Mouse (Mus musculus): ENCODE measurements around the gene Med12l. TPM values are rescaled to one million over a fixed set of nuclear protein-coding genes. Genes with fewer than 3 reads are reported as not detected.

Med12l gene
- polyA plus RNA-seq, 1 experiment from 2014 or later, result 4.5 TPM

DNA sequence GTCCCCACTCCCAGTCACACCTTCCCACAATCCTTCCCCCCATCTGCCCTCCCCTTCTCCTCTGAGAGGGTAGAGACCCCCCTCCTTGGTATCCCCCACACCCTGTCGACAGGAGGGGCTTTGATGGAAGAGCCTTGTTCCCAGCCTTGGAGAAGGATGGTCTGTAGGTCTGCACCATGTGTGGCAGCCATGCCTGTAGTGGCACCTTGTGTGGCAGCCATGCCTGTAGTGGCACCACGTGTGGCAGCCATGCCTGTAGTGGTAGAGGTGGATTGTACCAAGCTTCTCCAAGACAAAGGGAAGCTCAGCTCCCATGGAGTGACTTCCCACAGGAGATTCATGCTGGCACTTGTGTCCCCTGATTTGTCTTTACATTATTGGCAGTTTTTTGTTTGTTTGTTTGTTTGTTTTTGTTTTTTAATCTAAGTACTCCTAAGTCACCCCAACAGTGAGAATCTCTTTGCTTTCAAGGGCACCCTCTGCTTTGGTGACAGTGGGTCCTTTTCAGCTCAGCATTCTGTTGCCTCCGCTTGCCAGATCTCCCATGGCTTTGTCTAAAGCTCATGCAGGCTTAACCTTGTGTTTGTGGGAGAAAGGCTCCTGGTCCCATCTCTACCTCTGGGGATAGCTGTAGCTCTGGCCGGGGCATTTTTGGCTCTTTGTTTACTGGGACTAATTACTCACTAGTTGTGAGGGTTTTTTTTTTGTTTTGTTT lies 10.2 kb downstream of the Med12l start:
- H3K9ac ChIP-seq (ENCODE audit: low read depth, low read length), result no peak overlapping the region
- no peaks in the 10 kb centered on the region for H3K36me3 ChIP-seq (ENCODE audit: control insufficient read depth, insufficient read depth, low read length)
- no peak overlapping the region for H3K4me2 ChIP-seq (ENCODE audit: low read length)
- H3K9me3 ChIP-seq (replicated peaks; ENCODE audit: control insufficient read depth, low read length, poor library complexity, severe bottlenecking), result no peaks in the 10 kb centered on the region
- 72% methylated on average over 4 of the region's 4 CpGs for WGBS
- no peaks in the 10 kb centered on the region for H3K4me1 ChIP-seq (ENCODE audit: control insufficient read depth, insufficient read depth, low read length)
- H3K27ac ChIP-seq (ENCODE audit: low read length), result no peak overlapping the region
- no peak overlapping the region for H3K4me3 ChIP-seq (ENCODE audit: low read depth, low read length)
- ATAC-seq, result no peak
- H3K27me3 ChIP-seq (ENCODE audit: control insufficient read depth, insufficient read depth, low read depth, low read length), result no peaks in the 10 kb centered on the region

- no peak overlapping the region for H3K4me2 ChIP-seq (ENCODE audit: low read length)
- WGBS, result 89% methylated on average over 9 of the region's 9 CpGs
- no peaks in the 10 kb centered on the region for H3K9me3 ChIP-seq (replicated peaks; ENCODE audit: control insufficient read depth, low read length, poor library complexity, severe bottlenecking)
- no peak overlapping the region for H3K9ac ChIP-seq (ENCODE audit: low read depth, low read length)
- no peaks in the 10 kb centered on the region for H3K36me3 ChIP-seq (ENCODE audit: control insufficient read depth, insufficient read depth, low read length)
- no peak for ATAC-seq
- no peak overlapping the region for H3K27ac ChIP-seq (ENCODE audit: low read length)
- H3K4me1 ChIP-seq (ENCODE audit: control insufficient read depth, insufficient read depth, low read length), result 0 out of 2 replicates have a peak, but pooled peaks cover 2% of the 10 kb centered on the region
- H3K27me3 ChIP-seq (ENCODE audit: control insufficient read depth, insufficient read depth, low read depth, low read length), result no peaks in the 10 kb centered on the region
- H3K4me3 ChIP-seq (ENCODE audit: low read depth, low read length), result no peak overlapping the region
Observed at GRCm38 (mm10) chr3:59016501-59016900, 10.9 kb downstream of the Med12l start.

GRCm38 (mm10) chr3:59021236-59021635 lies 15.6 kb downstream of the Med12l start:
- H3K27ac ChIP-seq (ENCODE audit: low read length), result no peak overlapping the region
- no peaks in the 10 kb centered on the region for H3K9me3 ChIP-seq (replicated peaks; ENCODE audit: control insufficient read depth, low read length, poor library complexity, severe bottlenecking)
- H3K36me3 ChIP-seq (ENCODE audit: control insufficient read depth, insufficient read depth, low read length), result no peaks in the 10 kb centered on the region
- H3K4me3 ChIP-seq (ENCODE audit: low read depth, low read length), result no peak overlapping the region
- H3K4me1 ChIP-seq (ENCODE audit: control insufficient read depth, insufficient read depth, low read length), result 0 out of 2 replicates have a peak, but pooled peaks cover 2% of the 10 kb centered on the region
- H3K9ac ChIP-seq (ENCODE audit: low read depth, low read length), result no peak overlapping the region
- WGBS, result 48% methylated on average over 8 of the region's 8 CpGs
- no peak for ATAC-seq
- no peaks in the 10 kb centered on the region for H3K27me3 ChIP-seq (ENCODE audit: control insufficient read depth, insufficient read depth, low read depth, low read length)
- H3K4me2 ChIP-seq (ENCODE audit: low read length), result no peak overlapping the region

DNA sequence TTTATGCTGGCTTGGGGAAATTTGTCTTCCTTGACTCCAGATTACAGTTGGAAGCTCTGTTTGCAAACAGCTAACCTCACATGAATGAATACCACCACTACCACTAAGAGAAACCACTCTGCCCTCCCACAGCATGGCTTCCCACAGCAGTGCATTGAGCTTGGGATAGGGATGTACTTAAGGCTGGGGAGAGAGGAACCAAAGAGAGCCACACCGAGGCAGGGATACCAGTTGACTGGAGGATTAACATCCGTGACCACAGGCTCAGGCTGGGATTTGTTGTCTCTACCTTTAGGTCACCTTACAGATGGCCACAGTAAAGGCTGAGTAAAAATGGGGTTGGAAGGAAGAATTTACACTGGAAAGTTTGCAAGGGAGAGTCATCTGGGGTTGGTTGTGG lies 16.6 kb downstream of the Med12l start:
- no peak overlapping the region for H3K9ac ChIP-seq (ENCODE audit: low read depth, low read length)
- H3K27me3 ChIP-seq (ENCODE audit: control insufficient read depth, insufficient read depth, low read depth, low read length), result no peaks in the 10 kb centered on the region
- ATAC-seq, result no peak
- WGBS, result 63% methylated on average over 2 of the region's 2 CpGs
- no peak overlapping the region for H3K4me3 ChIP-seq (ENCODE audit: low read depth, low read length)
- H3K4me1 ChIP-seq (ENCODE audit: control insufficient read depth, insufficient read depth, low read length), result 0 out of 2 replicates have a peak, but pooled peaks cover 2% of the 10 kb centered on the region
- H3K27ac ChIP-seq (ENCODE audit: low read length), result no peak overlapping the region
- no peak overlapping the region for H3K4me2 ChIP-seq (ENCODE audit: low read length)
- no peaks in the 10 kb centered on the region for H3K9me3 ChIP-seq (replicated peaks; ENCODE audit: control insufficient read depth, low read length, poor library complexity, severe bottlenecking)
- no peaks in the 10 kb centered on the region for H3K36me3 ChIP-seq (ENCODE audit: control insufficient read depth, insufficient read depth, low read length)

- Histone ChIP-seq H3K27me3 (ENCODE audit: control insufficient read depth, insufficient read depth, low read depth, low read length) (no peaks in the 10 kb centered on the region), H3K9ac (ENCODE audit: low read depth, low read length) (no peak overlapping the region), H3K4me1 (ENCODE audit: control insufficient read depth, insufficient read depth, low read length) (0 out of 2 replicates have a peak, but pooled peaks cover 2% of the 10 kb centered on the region), H3K36me3 (ENCODE audit: control insufficient read depth, insufficient read depth, low read length) (no peaks in the 10 kb centered on the region), H3K4me3 (ENCODE audit: low read depth, low read length) (no peak overlapping the region), H3K9me3 (replicated peaks; ENCODE audit: control insufficient read depth, low read length, poor library complexity, severe bottlenecking) (no peaks in the 10 kb centered on the region), H3K4me2 (ENCODE audit: low read length) (no peak overlapping the region), H3K27ac (ENCODE audit: low read length) (no peak overlapping the region)
- WGBS, result 96% methylated on average over 14 of the region's 14 CpGs
- no peak for ATAC-seq
Observed at GRCm38 (mm10) chr3:59022971-59023370, 17.3 kb downstream of the Med12l start.

DNA sequence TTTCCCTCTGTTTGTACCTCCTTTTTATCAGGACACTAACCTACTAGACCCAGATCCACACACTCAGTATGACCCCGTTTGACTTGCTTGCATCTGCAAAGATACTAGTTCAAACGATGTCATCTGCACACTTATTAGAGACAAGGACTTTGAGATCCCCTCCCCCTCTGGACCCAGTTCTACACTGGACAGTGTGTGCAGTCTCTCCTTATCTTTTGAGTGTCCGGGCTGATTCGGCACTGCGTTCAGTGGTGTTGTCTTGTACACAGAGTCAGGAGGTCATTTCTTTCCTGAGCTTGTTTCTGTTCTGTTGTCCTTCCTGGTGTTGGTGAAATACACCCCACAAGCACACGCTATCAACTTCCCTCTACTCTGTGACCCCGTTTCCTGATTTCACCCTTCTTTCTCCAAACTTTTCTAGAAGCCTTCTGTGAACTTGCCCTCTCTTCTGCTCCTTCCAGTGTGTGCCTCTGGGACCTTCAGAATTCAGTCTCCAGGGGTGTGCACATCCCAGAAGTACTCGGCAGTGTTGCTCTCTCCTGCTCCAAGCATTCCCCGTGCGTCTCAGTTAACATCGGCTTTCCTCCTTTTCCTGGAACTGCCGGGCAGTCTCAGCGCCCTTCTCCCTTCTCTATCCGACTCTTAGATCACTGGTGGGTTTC lies 19.0 kb downstream of the Med12l start:
- Histone ChIP-seq H3K4me3 (ENCODE audit: low read depth, low read length) (no peak overlapping the region), H3K9ac (ENCODE audit: low read depth, low read length) (no peak overlapping the region), H3K4me1 (ENCODE audit: control insufficient read depth, insufficient read depth, low read length) (0 out of 2 replicates have a peak, but pooled peaks cover 2% of the 10 kb centered on the region), H3K9me3 (replicated peaks; ENCODE audit: control insufficient read depth, low read length, poor library complexity, severe bottlenecking) (no peaks in the 10 kb centered on the region), H3K4me2 (ENCODE audit: low read length) (no peak overlapping the region), H3K36me3 (ENCODE audit: control insufficient read depth, insufficient read depth, low read length) (no peaks in the 10 kb centered on the region), H3K27ac (ENCODE audit: low read length) (no peak overlapping the region), H3K27me3 (ENCODE audit: control insufficient read depth, insufficient read depth, low read depth, low read length) (no peaks in the 10 kb centered on the region)
- 87% methylated on average over 14 of the region's 14 CpGs for WGBS
- no peak for ATAC-seq

DNA sequence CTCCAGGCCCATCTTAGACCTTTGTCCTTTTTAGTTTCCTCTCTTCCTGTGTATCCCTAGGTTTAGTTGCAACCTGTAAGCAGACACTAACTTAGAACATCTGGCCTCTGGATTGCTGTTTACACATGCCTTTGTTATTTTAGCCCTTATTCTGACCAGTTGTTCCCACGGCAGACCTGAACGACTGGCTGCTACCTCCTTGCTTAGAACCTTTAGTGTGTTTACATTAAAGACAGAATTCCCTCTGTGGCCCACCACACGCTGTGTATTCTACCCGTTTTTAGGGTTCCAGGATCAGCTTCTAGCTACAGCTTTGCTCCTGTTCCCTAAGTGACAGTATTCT lies 19.5 kb downstream of the Med12l start:
- H3K9ac ChIP-seq (ENCODE audit: low read depth, low read length), result no peak overlapping the region
- ATAC-seq, result no peak

GRCm38 (mm10) chr3:59028696-59029095 lies 23.1 kb downstream of the Med12l start:
- no peaks in the 10 kb centered on the region for H3K27me3 ChIP-seq (ENCODE audit: control insufficient read depth, insufficient read depth, low read depth, low read length)
- 92% methylated on average over 6 of the region's 6 CpGs for WGBS
- H3K36me3 ChIP-seq (ENCODE audit: control insufficient read depth, insufficient read depth, low read length), result no peaks in the 10 kb centered on the region
- H3K4me3 ChIP-seq (ENCODE audit: low read depth, low read length), result no peak overlapping the region
- H3K9ac ChIP-seq (ENCODE audit: low read depth, low read length), result no peak overlapping the region
- no peaks in the 10 kb centered on the region for H3K9me3 ChIP-seq (replicated peaks; ENCODE audit: control insufficient read depth, low read length, poor library complexity, severe bottlenecking)
- no peak for ATAC-seq
- H3K4me1 ChIP-seq (ENCODE audit: control insufficient read depth, insufficient read depth, low read length), result no peaks in the 10 kb centered on the region
- H3K4me2 ChIP-seq (ENCODE audit: low read length), result no peak overlapping the region
- H3K27ac ChIP-seq (ENCODE audit: low read length), result no peak overlapping the region

More for the DNA sequence above, 19.5 kb downstream of the Med12l start:
- H3K9me3 ChIP-seq (replicated peaks; ENCODE audit: control insufficient read depth, low read length, poor library complexity, severe bottlenecking), result no peaks in the 10 kb centered on the region
- H3K4me3 ChIP-seq (ENCODE audit: low read depth, low read length), result no peak overlapping the region
- H3K4me2 ChIP-seq (ENCODE audit: low read length), result no peak overlapping the region
- 74% methylated on average over 4 of the region's 4 CpGs for WGBS
- H3K27me3 ChIP-seq (ENCODE audit: control insufficient read depth, insufficient read depth, low read depth, low read length), result no peaks in the 10 kb centered on the region
- no peaks in the 10 kb centered on the region for H3K36me3 ChIP-seq (ENCODE audit: control insufficient read depth, insufficient read depth, low read length)
- H3K27ac ChIP-seq (ENCODE audit: low read length), result no peak overlapping the region
- 0 out of 2 replicates have a peak, but pooled peaks cover 2% of the 10 kb centered on the region for H3K4me1 ChIP-seq (ENCODE audit: control insufficient read depth, insufficient read depth, low read length)

DNA sequence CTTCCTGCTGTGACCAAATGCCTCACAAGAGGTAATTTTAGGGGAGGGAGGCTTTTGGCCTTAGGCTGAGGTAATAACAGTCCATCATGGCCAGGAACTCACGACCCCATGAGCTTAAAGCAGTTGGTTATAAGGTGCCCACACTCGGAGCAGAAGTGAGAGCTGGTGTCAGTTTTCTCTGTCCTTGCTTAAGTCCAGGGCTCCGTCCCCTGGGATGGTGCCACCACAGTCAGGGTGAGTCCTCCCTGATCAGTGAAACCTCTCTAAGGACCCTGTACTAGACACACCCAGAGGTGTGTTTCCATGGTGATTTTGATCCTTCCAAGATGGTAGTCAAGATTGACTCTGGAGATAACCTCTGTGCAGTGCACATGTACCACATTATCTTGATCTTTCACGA lies 25.4 kb downstream of the Med12l start:
- H3K4me3 ChIP-seq (ENCODE audit: low read depth, low read length), result no peak overlapping the region
- no peak overlapping the region for H3K4me2 ChIP-seq (ENCODE audit: low read length)
- no peaks in the 10 kb centered on the region for H3K27me3 ChIP-seq (ENCODE audit: control insufficient read depth, insufficient read depth, low read depth, low read length)
- no peaks in the 10 kb centered on the region for H3K4me1 ChIP-seq (ENCODE audit: control insufficient read depth, insufficient read depth, low read length)
- H3K36me3 ChIP-seq (ENCODE audit: control insufficient read depth, insufficient read depth, low read length), result no peaks in the 10 kb centered on the region
- no peak overlapping the region for H3K9ac ChIP-seq (ENCODE audit: low read depth, low read length)
- no peak for ATAC-seq
- H3K27ac ChIP-seq (ENCODE audit: low read length), result no peak overlapping the region
- 80% methylated on average over 4 of the region's 4 CpGs for WGBS
- H3K9me3 ChIP-seq (replicated peaks; ENCODE audit: control insufficient read depth, low read length, poor library complexity, severe bottlenecking), result no peaks in the 10 kb centered on the region

Data from midbrain, embryonic 16.5 days (tissue).